Mouse (Mus musculus): ENCODE data around the gene Srpk2. TPM values are rescaled to one million over a fixed set of nuclear protein-coding genes. Genes with fewer than 3 reads are reported as not detected.
"Not testable (repeated sequence)": the region's sequence is repeated elsewhere in the genome, so short reads cannot be mapped to it uniquely, and the experiment has no call there.

Gene Srpk2
- total RNA-seq, 2 experiments from 2014 or later, result 37.8 to 44.2 TPM

GRCm38 (mm10) chr5:23566382-23566781, 118.0 kb downstream of the Srpk2 start:
- DNase-seq, result no peak

GRCm38 (mm10) chr5:23562278-23563060, 121.9 kb downstream of the Srpk2 start:
- no peak for DNase-seq

- DNase-seq, result no peak
These were observed 123.2 kb downstream of the Srpk2 start for GRCm38 (mm10) chr5:23561227-23561626.

DNA sequence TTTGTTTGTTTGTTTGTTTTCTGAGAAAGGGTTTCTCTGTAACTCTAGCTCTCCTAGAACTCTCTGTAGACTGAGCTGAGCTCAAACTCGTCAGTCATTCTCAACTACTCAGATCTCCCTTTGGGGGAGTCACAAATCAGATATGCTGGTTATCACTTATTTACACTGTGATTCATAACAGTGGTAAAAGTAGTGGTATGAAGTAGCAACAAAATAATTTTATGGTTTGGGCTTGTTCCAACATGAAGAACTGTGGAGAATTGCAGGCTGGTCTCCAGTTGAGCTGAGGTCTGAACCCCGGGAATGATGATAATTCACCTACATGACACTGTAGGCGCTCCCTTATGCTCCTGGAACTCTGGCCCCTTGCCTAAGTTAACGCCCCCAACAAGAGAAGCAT, 124.2 kb downstream of the Srpk2 start:
- no peak for DNase-seq

GRCm38 (mm10) chr5:23556007-23556770, 128.2 kb downstream of the Srpk2 start:
- DNase-seq, result no peak

GRCm38 (mm10) chr5:23553338-23553737, 131.1 kb downstream of the Srpk2 start:
- DNase-seq, result not testable (repeated sequence)

GRCm38 (mm10) chr5:23551687-23552086, 132.7 kb downstream of the Srpk2 start:
- peak; percentile 19 to 27 for DNase-seq

DNA sequence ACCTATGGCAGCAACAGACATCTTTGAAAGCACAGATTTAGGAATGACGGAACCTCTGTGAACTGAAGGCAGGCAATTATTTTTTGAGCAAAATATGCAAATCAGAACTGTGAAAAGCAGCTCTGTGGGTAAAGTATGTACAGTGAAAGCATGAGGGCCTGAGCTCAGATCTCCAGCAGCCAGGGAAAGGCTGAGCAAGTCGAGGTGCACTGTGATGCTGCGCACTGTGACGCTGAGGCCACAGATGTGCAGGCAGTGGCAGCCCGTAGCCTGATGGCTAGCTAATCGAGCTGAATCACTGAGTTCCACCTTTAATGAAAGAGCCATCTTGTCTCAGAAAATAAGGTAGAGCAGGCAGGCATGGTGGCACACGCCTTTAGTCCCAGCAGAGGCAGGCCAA, 148.7 kb downstream of the Srpk2 start:
- no peak for DNase-seq

DNA sequence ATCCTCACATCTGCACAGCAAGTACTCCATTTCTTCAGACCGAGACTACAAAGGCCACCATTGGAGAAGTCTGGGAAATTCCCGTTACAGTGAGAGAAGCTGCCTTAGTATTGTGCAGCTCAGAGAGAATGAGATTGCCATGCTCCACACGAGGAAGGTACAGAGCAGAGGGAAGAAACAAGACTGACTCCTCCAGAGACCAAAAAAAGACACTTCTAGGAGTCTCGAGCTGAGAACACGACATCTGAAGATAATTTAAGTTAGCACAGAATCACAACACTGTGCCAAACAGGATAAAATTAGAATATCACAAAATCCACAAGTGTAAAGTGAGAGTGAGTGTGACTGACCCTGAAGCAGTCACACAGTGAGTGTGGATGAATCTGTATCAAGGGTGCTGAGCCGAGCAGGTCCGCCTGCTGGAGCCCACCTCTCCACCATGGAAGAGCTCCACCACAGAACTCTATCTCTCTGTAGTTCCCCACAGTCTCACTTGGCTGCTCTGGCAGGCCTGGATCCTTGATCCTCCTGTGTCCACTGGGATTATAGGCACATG, 152.8 kb downstream of the Srpk2 start:
- DNase-seq, result no peak

- DNase-seq, result no peak
These were observed 153.3 kb downstream of the Srpk2 start for GRCm38 (mm10) chr5:23531100-23531499.

DNA sequence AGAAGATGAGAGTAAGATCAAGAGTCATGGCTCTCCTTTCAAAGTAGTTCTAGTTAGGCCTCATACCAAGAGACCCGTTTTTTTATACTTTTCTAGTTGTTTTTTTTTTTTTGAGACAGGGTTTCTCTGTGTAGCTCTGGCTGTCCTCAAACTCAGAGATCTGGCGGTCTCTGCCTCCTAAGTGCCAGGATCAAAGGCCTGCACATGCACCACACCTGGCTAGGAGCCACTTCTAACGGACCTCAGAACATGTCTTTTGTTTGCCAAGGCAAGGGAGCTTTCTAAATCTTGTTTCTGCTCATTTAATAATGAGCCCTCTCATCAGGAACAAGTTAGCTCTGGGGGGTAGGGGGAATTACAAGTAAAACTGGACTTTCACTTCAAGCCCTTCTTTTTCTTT, 159.8 kb downstream of the Srpk2 start:
- no peak for DNase-seq

GRCm38 (mm10) chr5:23523936-23524335, 160.5 kb downstream of the Srpk2 start:
- DNase-seq, result no peak

- DNase-seq, result no peak
These were observed 162.8 kb downstream of the Srpk2 start for GRCm38 (mm10) chr5:23521645-23522044.

- DNase-seq, result peak in 1 of 2 experiments; percentile 28
These were observed 164.7 kb downstream of the Srpk2 start for GRCm38 (mm10) chr5:23519679-23520078.

GRCm38 (mm10) chr5:23518673-23519072, 165.7 kb downstream of the Srpk2 start:
- DNase-seq, result peak; percentile 61 to 69

- DNase-seq, result no peak
These were observed 166.6 kb downstream of the Srpk2 start for GRCm38 (mm10) chr5:23517839-23518238.

DNA sequence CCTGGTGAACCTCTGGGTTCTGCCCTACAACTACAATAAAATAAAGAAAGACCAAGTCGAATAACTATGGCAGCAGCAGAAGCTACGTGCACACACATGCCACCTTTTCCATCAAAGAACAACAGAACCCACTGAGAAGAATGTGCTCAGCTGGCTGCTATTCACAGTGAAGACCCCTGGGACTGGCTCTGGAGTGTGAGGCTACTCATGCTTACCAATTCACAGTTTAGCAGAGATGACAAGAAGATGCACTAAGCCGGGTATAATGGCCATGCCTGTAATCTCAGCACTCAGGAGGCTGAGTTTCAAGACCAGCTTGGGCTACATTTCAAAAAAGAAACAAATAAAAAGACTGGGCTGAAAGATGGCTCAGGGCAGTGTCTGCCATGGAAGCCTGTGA, 167.5 kb downstream of the Srpk2 start:
- no peak for DNase-seq

DNA sequence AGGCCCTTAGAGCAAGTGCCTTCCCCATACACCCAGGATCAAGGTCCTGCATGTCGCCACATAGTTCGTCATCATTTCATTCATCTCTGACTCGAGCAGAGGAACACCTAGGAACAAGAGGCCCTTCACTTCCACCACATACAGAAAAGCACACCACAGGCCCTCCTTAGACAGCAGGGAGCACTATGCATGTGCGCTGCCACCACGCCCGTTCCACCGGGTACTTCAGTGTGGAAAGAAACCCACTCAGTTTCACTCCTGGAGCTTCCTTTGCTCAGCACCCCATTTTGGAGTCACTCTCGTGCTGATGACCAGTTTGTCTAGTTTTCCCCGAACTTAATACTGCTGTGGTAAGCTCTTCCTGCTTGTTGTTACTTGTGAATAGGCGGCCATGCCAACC, 169.4 kb downstream of the Srpk2 start:
- DNase-seq, result no peak

DNA sequence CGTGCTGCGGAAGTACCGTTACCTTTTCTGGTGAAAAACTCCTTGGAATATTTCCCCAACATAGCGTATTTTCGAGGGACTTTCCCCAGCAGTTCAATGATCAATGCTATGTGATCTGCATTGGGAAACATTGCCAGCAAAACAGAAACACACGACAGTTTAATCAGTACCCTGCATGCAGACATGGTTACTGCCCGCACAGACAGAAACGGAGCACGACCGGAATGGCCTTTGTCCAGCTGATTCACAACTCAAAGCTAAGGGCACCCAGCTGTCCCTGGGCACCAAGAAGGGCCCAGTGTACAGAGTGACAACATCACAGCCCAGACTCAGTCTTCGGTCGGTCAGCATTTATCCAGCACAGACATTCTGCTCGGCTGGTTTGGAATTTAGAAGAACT, 170.9 kb downstream of the Srpk2 start:
- no peak for DNase-seq

GRCm38 (mm10) chr5:23512556-23512955, 171.9 kb downstream of the Srpk2 start:
- DNase-seq, result no peak

DNA sequence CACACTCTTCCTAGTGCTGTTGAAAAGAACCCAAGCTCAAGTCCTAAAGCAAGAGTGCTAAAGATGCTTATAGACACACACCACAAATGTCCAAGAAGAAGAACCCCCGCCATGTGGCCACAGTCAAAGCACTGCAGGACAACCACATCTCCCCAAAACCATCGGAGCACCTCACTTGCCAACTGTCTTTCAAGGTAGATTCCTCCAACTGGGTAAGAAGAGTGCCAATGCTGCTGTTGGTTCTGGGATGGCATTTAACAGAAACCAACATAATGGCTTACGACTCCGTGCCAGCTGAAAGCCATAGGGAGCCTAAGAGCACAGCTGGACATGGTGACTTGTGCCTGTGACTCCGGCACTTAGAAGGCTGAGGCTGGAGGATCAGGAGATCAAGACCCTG, 173.0 kb downstream of the Srpk2 start:
- no peak for DNase-seq

DNA sequence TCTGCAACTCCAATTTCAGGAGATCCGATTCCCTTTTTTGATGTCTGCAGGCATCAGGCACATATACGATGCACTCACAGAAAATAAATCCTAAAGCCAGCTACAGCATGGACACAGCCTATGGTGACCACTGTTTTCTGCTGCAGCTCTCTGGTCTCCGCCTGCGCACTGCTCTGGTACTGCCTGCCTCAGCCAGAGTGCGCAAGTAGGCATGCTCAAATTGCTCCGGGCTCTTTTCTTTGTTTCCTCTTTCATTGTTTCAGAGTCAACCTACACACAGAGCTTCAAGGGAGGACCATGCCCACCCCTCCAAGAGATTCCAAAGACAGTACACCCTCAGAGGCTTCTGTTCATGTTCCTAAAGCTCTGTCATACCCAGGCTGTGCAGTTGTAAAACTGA, 175.8 kb downstream of the Srpk2 start:
- no peak for DNase-seq

DNA sequence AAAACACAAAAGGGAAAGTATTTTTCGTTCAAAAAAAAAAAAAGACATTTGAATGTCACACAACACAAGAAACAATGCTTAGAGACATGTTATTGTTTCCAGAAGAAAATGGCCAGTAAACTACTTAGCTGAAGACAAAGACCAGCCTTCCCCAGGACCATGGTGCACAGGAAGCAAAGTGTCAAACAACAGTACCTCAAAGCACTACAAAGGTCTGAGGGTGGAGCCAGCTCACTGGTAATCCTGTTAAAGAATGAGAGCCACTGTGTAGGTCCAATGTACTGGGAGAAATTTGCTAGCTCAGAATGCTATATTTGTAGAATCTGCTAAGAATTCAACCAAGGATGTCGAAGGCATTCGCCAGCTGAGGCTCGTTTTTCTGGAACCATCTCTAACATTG, 177.2 kb downstream of the Srpk2 start:
- no peak for DNase-seq
